Mouse (Mus musculus) layer of hippocampus, adult 2 months (tissue): ENCODE results near the gene Cryl1. TPM values are rescaled to one million over a fixed set of nuclear protein-coding genes. Genes with fewer than 3 reads are reported as not detected.

Experiments
- DNase-seq, 2 experiments: peaks; one replicate each; pipeline ENCODE4 v3.0.0; 2022; ENCODE audit warnings: low spot score in 2 of 2
- H3K27ac ChIP-seq: fragments of 200-600 bp; 2 replicates; pipeline ENCODE4 v1.8.1; 2022
- H3K4me3 ChIP-seq: fragments of 200-600 bp; 2 replicates; pipeline ENCODE4 v1.8.1; 2022; ENCODE audit warnings: mild to moderate bottlenecking
- CTCF ChIP-seq: fragments of 200-600 bp; conservative IDR thresholded peaks from 2 replicates; pipeline ENCODE4 v1.8.1; 2022; ENCODE audit warnings: antibody characterized with exemption, mild to moderate bottlenecking, moderate library complexity
- total RNA-seq, 2 experiments: library from RNA; stranded (reverse); gene quantifications; 2 replicates each; pipeline ENCODE4 v1.2.3; 2021

Cryl1 gene
- total RNA-seq, 2 experiments from 2014 or later: 18.2 to 21.5 TPM

DNA sequence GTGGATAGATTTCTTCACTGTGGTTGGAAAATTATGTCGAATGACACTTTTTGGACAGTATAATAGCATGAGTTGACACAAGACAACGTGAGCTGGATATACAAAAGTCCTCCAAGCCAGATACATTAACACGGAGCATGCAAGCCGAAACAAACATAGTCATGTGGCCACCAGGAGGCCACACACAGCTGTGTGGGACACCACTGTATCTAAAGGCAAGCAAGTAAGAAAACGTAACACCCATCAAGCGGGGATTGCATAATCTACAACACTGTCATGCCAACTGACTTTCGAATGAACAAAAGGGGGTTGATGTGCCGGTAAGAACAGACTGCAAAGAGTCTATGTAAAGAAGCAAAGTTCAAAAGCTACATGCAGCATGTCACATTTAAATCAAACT, 65.8 kb downstream of the Cryl1 start:
- Histone ChIP-seq H3K4me3 (no peak overlapping the region), H3K27ac (no peak overlapping the region)
- no peak for TF ChIP-seq CTCF
- DNase-seq: no peak

DNA sequence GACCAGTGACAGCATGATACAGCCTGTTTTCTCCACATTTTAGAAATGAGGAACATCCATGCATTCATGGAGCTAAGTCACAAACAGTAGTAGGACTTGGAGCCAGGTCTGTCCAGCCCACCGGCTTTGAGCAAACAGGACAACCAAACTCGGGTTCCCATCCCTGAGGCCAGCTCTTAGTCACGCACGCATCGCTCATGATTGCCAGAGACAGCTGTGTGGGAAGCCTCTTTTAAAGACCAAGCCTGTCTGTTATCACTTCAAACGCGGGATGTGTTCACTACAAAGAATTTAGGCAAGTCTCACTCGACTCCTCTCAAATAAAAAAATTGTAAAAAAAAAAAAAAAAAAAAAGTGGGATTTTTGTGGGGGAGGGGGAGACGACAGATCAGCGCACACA, 67.2 kb downstream of the Cryl1 start:
- no peak for DNase-seq
- H3K27ac ChIP-seq: no peak overlapping the region
- no peak for TF ChIP-seq CTCF
- no peak overlapping the region for H3K4me3 ChIP-seq

DNA sequence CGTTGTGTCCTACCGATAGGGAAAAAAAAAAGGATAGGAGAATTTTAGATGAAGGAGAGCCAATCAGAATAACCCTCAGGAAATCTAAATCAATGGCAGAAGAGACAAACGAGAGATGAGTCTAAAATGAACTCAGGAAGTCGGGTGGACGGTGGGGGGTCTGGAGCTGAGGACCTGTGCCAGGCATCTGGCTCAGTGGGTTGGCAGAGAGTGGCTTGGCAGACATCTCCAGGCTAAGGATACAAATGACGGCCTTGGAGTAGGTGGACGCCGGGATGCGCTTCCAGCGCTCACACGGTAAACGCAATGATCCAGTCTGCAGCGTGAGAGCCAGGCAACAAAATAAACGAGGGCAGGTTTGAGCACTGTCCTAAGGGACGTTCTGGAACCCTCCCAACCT, 68.7 kb downstream of the Cryl1 start:
- Histone ChIP-seq H3K4me3 (no peak overlapping the region), H3K27ac (no peak overlapping the region)
- TF ChIP-seq CTCF: no peak
- DNase-seq: no peak

DNA sequence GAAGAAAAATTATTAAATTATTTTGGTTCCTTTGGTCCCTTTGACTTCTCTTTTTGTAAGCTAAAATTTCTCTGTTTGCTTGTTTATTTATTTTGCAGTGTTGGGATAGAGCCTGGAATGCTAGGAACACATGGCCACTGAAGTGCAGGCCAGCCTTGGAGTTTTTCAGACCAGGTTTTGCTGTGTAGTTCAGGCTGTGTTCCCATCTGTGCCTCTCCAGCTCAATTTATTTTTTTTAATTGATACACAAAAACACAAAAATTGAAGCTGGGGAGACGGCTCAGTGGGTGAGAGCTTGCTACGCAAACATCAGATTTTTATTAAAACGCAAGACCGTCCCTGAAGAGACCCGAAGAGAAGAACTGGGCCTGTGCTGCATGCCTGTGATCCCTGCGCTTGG, 71.6 kb downstream of the Cryl1 start:
- H3K27ac ChIP-seq: peak overlapping the region; percentile 64; the same call in 1 of the 2 replicates
- no peak for TF ChIP-seq CTCF
- DNase-seq: no peak
- H3K4me3 ChIP-seq: no peak overlapping the region

DNA sequence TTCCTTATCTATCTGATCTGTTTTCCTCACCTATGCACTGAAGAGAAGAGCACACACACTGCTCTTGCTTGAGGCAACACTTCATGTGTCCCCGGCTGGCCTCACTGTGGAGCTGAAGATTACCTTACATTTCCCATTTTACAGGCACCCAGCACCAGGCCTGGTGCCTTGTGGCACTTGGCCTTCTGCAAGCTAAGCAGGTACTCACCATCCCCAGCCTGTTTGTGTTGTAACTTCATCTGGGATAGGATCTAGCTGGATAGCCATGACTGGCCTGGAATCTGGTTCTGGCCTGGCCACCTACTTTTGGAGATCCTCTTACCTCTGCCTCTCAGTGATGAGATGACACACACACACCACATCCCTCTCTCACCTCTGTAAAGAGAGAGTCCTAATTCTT, 79.5 kb downstream of the Cryl1 start:
- Histone ChIP-seq H3K27ac (no peak overlapping the region), H3K4me3 (no peak overlapping the region)
- TF ChIP-seq CTCF: no peak
- no peak for DNase-seq

DNA sequence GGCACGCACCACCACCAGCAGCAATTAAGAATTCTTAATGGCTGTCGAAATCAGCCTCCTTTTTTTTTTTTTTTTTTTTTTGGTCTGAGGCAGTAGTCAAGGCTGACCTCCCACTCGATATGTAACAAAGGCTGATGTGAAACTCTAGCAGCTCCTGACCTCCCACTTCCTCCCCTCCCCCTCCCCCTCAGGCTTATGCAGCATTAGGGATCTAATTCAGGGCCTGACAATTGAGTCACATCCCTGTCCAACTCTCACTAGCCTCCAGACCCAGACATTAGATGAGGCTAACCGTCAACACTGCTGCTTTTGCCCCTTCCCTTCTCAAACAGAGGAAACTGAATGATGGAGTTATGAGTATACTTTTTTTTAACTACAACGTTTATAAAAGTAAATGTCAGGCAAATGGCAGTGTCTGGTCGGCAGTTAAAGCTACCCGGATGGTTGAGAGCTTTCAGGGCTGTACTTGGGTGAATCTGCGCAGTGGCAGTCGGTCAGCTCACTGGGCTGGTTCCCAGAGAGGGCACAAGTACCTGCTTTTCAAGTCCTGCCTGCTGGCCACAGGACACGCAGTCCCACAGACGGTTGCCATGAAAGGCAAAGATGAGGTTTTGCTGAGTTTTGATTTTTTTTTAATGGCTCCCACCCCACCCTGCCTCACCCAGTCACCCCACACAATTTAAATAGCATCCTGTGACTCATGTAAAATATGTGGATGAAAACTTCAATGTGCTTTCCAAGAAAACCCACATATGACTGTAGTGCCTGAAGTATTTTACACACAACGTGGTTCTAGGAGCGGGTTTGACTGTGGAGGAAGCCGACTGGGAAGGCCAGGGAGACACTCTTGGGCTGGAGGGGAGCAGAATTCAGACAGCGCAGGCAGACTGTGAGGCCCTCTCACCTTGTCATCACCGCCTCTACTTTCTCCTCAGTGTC, 81.4 kb downstream of the Cryl1 start:
- H3K4me3 ChIP-seq: no peak overlapping the region
- DNase-seq: no peak
- no peak overlapping the region for H3K27ac ChIP-seq
- no peak for TF ChIP-seq CTCF

DNA sequence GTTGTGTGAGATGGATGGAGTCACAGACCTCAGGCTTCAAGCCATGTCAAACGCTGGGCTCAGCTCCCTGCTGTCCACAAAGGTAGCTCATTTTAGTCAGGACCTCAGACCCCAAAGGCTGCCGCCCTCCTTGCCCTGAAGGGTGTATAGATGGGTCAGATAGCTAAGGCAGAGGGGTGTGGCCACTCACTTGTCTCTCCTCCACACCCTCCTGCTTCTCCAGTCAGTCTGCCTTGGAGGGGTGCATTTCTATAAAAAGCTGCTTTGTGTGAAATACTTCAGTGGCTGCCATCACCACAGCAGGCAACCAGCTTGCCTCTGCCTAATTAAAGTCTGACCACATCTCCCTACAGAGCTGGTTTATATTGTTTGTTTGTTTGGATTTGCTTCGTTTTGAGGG, 82.4 kb downstream of the Cryl1 start:
- Histone ChIP-seq H3K27ac (no peak overlapping the region), H3K4me3 (no peak overlapping the region)
- no peak for DNase-seq
- TF ChIP-seq CTCF: no peak

DNA sequence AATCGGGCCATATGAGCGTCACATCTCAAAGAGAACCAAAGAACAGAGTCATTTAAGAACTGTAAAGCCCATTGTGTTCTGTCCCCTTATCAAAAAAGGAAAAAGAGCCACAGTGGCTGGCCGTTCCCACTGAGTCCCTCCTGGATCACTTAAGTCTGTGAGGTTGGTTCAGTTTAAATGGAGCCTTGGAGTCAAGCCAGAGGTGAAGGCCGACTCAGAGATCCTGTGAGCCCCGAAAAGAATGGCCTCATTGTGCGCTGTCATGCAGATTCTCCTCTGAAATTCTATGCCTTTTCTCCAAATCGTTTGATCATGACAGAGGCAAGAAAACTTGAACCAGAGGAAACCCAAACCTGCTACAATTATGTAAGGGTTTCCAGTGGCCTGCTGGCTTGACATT, 82.8 kb downstream of the Cryl1 start:
- no peak for TF ChIP-seq CTCF
- Histone ChIP-seq H3K4me3 (no peak overlapping the region), H3K27ac (no peak overlapping the region)
- DNase-seq: no peak

DNA sequence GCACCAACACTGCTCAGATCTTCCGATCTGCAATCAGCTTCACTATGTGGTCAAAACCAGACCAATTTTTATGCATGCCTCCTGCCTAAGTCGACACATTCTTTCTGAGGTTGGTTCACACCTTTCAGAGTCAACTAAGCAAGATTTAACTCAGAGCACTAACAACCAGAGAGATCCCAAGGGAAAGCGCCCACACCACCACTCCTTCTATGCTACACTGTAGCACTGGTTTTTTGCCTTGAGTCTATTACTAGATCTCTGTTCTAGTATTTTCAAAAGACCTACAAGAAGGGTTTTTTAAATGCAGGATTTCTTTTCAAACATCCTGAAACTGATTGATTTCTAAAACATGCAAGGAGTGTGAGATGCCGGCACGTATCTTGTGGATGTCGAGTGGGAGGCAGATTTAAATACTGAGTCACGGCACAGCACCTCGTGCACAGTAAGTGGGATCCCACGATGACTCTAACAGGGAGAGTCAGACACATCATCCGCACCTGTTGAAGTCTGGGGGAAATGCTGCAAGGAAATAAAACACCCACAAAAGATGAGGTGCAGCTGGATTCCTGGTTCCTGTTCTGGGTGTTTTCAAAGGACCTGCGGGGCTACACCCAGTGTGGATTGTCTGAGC, 96.6 kb downstream of the Cryl1 start:
- Histone ChIP-seq H3K4me3 (no peak overlapping the region), H3K27ac (no peak overlapping the region)
- DNase-seq: peak in 1 of 2 experiments; percentile 23
- no peak for TF ChIP-seq CTCF

DNA sequence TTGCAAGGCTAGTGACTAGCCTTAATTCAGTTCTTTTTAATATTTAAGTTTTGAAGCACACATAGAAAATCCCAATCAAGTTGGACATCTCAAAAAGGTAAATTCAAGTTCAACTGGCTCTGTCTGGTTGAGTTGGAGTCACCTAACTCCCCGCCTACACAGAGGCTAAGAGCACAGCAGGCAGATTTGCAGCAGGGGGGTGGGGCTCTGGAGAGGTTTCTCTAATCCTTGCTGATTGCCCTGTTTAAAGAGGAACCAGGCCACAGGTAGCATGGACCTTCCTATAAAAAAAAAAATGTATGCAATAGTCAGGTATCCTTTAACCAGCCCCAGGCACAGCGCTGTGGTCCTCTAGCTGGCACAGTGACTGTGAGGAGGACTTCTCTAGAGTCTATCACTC, 97.8 kb downstream of the Cryl1 start:
- no peak for DNase-seq
- H3K4me3 ChIP-seq: no peak overlapping the region
- TF ChIP-seq CTCF: no peak
- H3K27ac ChIP-seq: no peak overlapping the region

DNA sequence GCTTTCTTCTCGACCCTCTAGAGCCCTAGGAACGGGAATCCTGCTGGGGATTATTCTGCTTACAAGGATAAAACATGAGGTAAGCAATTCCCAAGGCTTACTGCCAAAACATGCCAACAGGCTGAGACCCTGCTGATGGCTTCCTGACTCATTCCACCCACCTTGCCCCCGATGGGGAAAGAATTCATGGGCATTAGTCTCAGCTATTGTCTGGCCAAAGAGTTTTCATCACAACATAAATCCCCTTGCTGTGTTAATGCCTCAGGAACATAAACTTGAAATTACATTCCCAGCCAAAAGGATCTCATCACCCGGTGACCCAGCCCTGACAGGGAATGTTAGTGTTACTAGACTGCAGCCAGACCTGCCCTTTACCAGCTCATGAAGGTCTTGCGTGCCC, 100.7 kb downstream of the Cryl1 start:
- H3K4me3 ChIP-seq: no peak overlapping the region
- no peak overlapping the region for H3K27ac ChIP-seq
- no peak for TF ChIP-seq CTCF
- DNase-seq: no peak

DNA sequence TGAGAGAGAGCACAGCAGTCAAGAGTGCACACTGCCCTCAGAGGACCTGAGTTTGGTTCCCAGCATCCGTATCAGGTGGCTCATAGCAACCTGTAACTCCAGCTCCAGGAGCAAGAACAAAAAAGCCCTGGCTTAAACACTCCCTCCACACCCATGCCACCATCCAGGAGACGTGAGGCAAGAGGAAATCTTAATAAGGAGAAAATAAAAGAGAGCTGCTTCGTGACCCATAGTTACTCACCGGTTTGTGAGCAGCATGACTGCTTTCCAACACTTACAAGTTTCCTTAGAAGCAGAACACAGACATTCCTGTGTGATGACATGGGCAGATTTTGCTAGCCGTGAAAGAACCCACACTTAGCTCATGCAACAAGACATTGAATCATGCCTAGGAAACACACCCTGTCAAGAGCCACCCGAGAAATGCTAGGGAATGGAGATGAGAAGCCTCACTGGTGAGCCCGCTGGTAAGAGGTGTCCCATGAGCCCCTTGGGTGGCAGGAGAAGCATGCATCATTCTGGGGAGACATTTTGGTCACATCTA, 106.9 kb downstream of the Cryl1 start:
- no peak for TF ChIP-seq CTCF
- no peak overlapping the region for H3K27ac ChIP-seq
- no peak overlapping the region for H3K4me3 ChIP-seq
- no peak for DNase-seq

DNA sequence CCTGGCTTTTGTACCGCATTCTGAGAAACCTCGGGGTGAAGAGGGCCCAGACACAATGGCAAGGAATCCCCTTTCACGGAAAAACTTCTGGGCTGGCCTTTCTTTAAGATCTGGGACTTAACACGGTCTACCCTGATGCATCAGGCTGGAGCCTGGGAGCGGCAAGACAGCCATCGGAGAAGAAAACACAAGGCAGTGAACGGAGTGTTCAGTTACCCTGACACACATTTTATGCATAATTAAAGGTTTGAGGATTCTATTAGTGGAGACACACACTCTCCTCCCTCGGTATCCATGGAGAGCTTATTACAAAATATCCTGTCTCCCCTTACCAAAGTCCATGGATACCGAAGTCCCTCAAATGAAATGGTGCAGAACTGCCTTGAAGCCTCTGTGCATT, 109.2 kb downstream of the Cryl1 start:
- Histone ChIP-seq H3K27ac (no peak overlapping the region), H3K4me3 (no peak overlapping the region)
- no peak for TF ChIP-seq CTCF
- DNase-seq: no peak
